Mouse (Mus musculus) heart, adult 2 months (tissue): ENCODE measurements around the gene Mocs3. TPM values are rescaled to one million over a fixed set of nuclear protein-coding genes. Genes with fewer than 3 reads are reported as not detected.

Experiments
- DNase-seq, 2 experiments: peaks; one replicate each; pipeline ENCODE4 v3.0.0; 2021
- H3K27ac ChIP-seq: fragments of 200-600 bp; 2 replicates; pipeline ENCODE4 v1.8.1; 2022
- H3K27me3 ChIP-seq: fragments of 200-500 bp; 2 replicates; pipeline ENCODE4 v1.6.1; 2012; ENCODE audit warnings: mild to moderate bottlenecking, low read length, inconsistent platforms, mixed read lengths; ENCODE audit not compliant: control insufficient read depth, insufficient read depth
- H3K36me3 ChIP-seq: fragments of 200-500 bp; 2 replicates; pipeline ENCODE4 v1.6.1; 2012; ENCODE audit warnings: low read length, inconsistent platforms; ENCODE audit not compliant: control insufficient read depth, insufficient read depth
- H3K4me1 ChIP-seq: fragments of 200-500 bp; 2 replicates; pipeline ENCODE4 v1.6.1; 2011; ENCODE audit warnings: low read length; ENCODE audit not compliant: control insufficient read depth, insufficient read depth
- H3K4me3 ChIP-seq: fragments of 200-600 bp; 2 replicates; pipeline ENCODE4 v1.8.1; 2022
- H3K79me2 ChIP-seq: fragments of 200-500 bp; replicated peaks from 2 replicates; pipeline ENCODE4 v1.6.1; 2012; ENCODE audit warnings: mild to moderate bottlenecking, inconsistent platforms, low read length, moderate library complexity, mixed read lengths; ENCODE audit not compliant: control insufficient read depth, insufficient read depth
- H3K9ac ChIP-seq: fragments of 200-500 bp; 2 replicates; pipeline ENCODE4 v1.6.1; 2012; ENCODE audit warnings: low read depth, mild to moderate bottlenecking, control low read depth, inconsistent platforms, low read length, mixed read lengths
- CTCF ChIP-seq: fragments of 200-600 bp; IDR thresholded peaks from 2 replicates; pipeline ENCODE4 v1.8.1; 2022; ENCODE audit warnings: antibody characterized with exemption, mild to moderate bottlenecking, moderate library complexity
- EP300 ChIP-seq: fragments of 200-500 bp; IDR thresholded peaks from 2 replicates; pipeline ENCODE4 v1.6.1; 2011; ENCODE audit warnings: low read depth, low read length, control low read depth; ENCODE audit not compliant: insufficient read depth
- POLR2A ChIP-seq: fragments of 200-500 bp; IDR thresholded peaks from 2 replicates; pipeline ENCODE4 v1.6.1; 2011; ENCODE audit warnings: mild to moderate bottlenecking, low read depth, low read length, control low read depth; ENCODE audit not compliant: insufficient read depth
- WGBS: fragments of 180-500 bp; shearing (Covaris S2); methylation state at CpG from one replicate; pipeline ENCODE4 v1.1.7; 2018; 5-methylcytosine and 5-hydroxymethylcytosine counted together
- intact Hi-C: fragments of 180-260 bp; cut with DNase I; formaldehyde crosslinking; loops from one replicate; pipeline ENCODE4 v1.15.1; 2025
- long read RNA-seq: library from polyadenylated mRNA; stranded (forward); transcript quantifications from one replicate; pipeline ENCODE4 v2.0.0, GENCODE M21; 2021
- polyA plus RNA-seq: library from polyadenylated mRNA; depleted of rRNA; stranded (reverse); fragments of >200 nt; gene quantifications from 2 replicates; pipeline ENCODE4 v1.2.3, GENCODE M21; 2012; rRNA removed
- total RNA-seq, 2 experiments: library from RNA; stranded (reverse); gene quantifications; 2 replicates each; pipeline ENCODE4 v1.2.3; 2021

Gene Mocs3
- total RNA-seq, result 1 to 10 TPM; 7.7 to 8.7 TPM
- 4.0 TPM in 2 replicates for polyA plus RNA-seq
- long read RNA-seq, transcript Mocs3-201 (1 exons, 1,973 nt), result major isoform, 18 of 18 reads
- long read RNA-seq, partial matches to known transcripts, result 0 of 18 reads
- long read RNA-seq, other reads (novel, unspliced or antisense), result 0 of 18 reads

GRCm38 (mm10) chr2:168230026-168230728, at the start of gene Mocs3, which contains the start of the genes Gm20716 and Dpm1:
Mocs3 (plus strand) TSS chr2:168230622.
Gm20716 (minus strand) TSS chr2:168230364.
Dpm1 (minus strand) TSS chr2:168230591.
- TF ChIP-seq CTCF (no peak), EP300 (peak; percentile 49; the same call in 1 of the 2 replicates), POLR2A (peak; percentile 94)
- Histone ChIP-seq H3K9ac (peak within 1 kb of the TSS; percentile 84), H3K27me3 (no peaks in the 10 kb centered on the region), H3K4me3 (peak within 1 kb of the TSS; percentile 94), H3K4me1 (peaks cover 5% of the 10 kb centered on the region), H3K79me2 (peaks cover 9% of the 10 kb centered on the region; the same call in 1 of the 2 replicates), H3K27ac (peak within 1 kb of the TSS; percentile 99), H3K36me3 (peaks cover 2% of the 10 kb centered on the region)
- peak; percentile 90 to 93 for DNase-seq
- intact Hi-C loops, result loop anchor here (1.0 kb wide), 1 partner anchor 23 kb away; the partner anchor contains the start of gene Adnp
- under 1% methylated on average over 73 of the region's 73 CpGs for WGBS

GRCm38 (mm10) chr2:168191856-168192255, 38.6 kb upstream of the Mocs3 start:
- DNase-seq, result no peak
- peaks cover 61% of the 10 kb centered on the region for H3K36me3 ChIP-seq
- intact Hi-C loops, result no loop called here
- no peak overlapping the region for H3K4me3 ChIP-seq
- TF ChIP-seq POLR2A (no peak), EP300 (no peak), CTCF (no peak)
- H3K27me3 ChIP-seq, result no peaks in the 10 kb centered on the region
- 74% methylated on average over 2 of the region's 2 CpGs for WGBS
- H3K79me2 ChIP-seq, result peaks cover 22% of the 10 kb centered on the region
- no peak overlapping the region for H3K27ac ChIP-seq
- no peak overlapping the region for H3K9ac ChIP-seq
- peaks cover 27% of the 10 kb centered on the region for H3K4me1 ChIP-seq

GRCm38 (mm10) chr2:168193685-168194084, 36.7 kb upstream of the Mocs3 start:
- TF ChIP-seq EP300 (no peak), CTCF (no peak), POLR2A (no peak)
- peaks cover 70% of the 10 kb centered on the region for H3K36me3 ChIP-seq
- H3K27me3 ChIP-seq, result no peaks in the 10 kb centered on the region
- H3K4me3 ChIP-seq, result no peak overlapping the region
- no peak overlapping the region for H3K27ac ChIP-seq
- peaks cover 25% of the 10 kb centered on the region for H3K79me2 ChIP-seq
- 48% methylated on average over 2 of the region's 2 CpGs for WGBS
- peaks cover 36% of the 10 kb centered on the region for H3K4me1 ChIP-seq
- no peak overlapping the region for H3K9ac ChIP-seq
- intact Hi-C loops, result no loop called here
- no peak for DNase-seq

GRCm38 (mm10) chr2:168195721-168196120, 34.7 kb upstream of the Mocs3 start:
- Histone ChIP-seq H3K4me1 (peaks cover 37% of the 10 kb centered on the region), H3K4me3 (no peak overlapping the region), H3K27me3 (no peaks in the 10 kb centered on the region), H3K9ac (no peak overlapping the region), H3K36me3 (peaks cover 66% of the 10 kb centered on the region), H3K79me2 (peaks cover 19% of the 10 kb centered on the region), H3K27ac (no peak overlapping the region)
- intact Hi-C loops, result no loop called here
- WGBS, result 43% methylated on average over 2 of the region's 2 CpGs
- TF ChIP-seq CTCF, result no peak
- TF ChIP-seq EP300, result no peak
- TF ChIP-seq POLR2A, result no peak
- DNase-seq, result no peak

- H3K9ac ChIP-seq, result no peak overlapping the region
- H3K27ac ChIP-seq, result no peak overlapping the region
- 84% methylated on average over 1 of the region's 1 CpGs for WGBS
- peaks cover 61% of the 10 kb centered on the region for H3K36me3 ChIP-seq
- no peak for DNase-seq
- no peak for TF ChIP-seq POLR2A
- TF ChIP-seq EP300, result no peak
- no peak for TF ChIP-seq CTCF
- intact Hi-C loops, result no loop called here
- H3K27me3 ChIP-seq, result no peaks in the 10 kb centered on the region
- H3K4me3 ChIP-seq, result no peak overlapping the region
- H3K79me2 ChIP-seq, result peaks cover 15% of the 10 kb centered on the region
- H3K4me1 ChIP-seq, result peaks cover 29% of the 10 kb centered on the region
Measured at GRCm38 (mm10) chr2:168198421-168198820, 32.0 kb upstream of the Mocs3 start.

GRCm38 (mm10) chr2:168199476-168199875, 30.9 kb upstream of the Mocs3 start:
- Histone ChIP-seq H3K36me3 (peaks cover 57% of the 10 kb centered on the region), H3K27me3 (no peaks in the 10 kb centered on the region), H3K9ac (no peak overlapping the region), H3K27ac (no peak overlapping the region), H3K79me2 (peaks cover 13% of the 10 kb centered on the region), H3K4me3 (no peak overlapping the region), H3K4me1 (peaks cover 28% of the 10 kb centered on the region)
- TF ChIP-seq CTCF (no peak), EP300 (no peak), POLR2A (no peak)
- WGBS, result 60% methylated on average over 4 of the region's 4 CpGs
- intact Hi-C loops, result no loop called here
- no peak for DNase-seq
